Mouse (Mus musculus) right cerebral cortex, adult 18-20 months (tissue): ENCODE measurements around the gene Galc.
A peak's percentile ranks its signal among the peaks of the same experiment; 100 is the strongest.

Experiments used
- DNase-seq: peaks from one replicate; pipeline ENCODE4 v3.0.0; 2022; ENCODE audit warnings: mixed read lengths

The Galc gene

DNA sequence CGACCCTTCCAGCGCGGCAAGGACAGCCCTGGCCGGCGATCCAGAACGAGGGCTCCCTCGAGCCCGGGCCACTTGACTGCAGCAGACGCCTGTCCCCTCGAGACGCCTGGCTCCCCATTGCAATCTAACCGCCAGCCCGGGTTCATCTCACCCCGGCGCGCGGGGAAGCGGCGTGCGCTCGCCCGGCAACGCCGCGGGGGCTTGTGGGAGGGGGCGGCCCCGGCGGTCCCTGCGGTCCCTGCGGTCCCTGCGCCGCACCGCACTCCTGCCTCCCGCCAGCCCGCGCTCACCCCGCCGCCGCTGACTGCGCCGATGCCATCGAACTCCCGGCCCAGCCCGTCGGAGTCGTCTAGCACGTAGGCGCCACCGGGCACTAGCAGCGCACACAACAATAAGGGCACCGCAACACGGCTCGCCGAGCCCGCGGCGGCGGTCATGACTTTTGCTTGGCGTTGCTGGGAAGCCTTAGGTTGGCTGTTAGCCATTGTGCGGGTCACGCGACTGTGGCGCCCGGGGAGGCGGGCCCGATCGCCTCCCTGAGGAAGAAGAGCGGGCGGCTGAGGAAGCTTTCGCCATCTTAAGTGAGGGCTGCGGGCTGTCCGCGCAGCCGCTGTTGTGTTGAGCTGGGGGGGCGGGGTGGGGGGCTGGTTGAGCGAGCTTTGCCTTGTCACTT is at the start of gene Galc:
TSS of gene Galc (minus strand) at position 615 of the 673 bp plus-strand sequence.
- peak; percentile 90 for DNase-seq

DNA sequence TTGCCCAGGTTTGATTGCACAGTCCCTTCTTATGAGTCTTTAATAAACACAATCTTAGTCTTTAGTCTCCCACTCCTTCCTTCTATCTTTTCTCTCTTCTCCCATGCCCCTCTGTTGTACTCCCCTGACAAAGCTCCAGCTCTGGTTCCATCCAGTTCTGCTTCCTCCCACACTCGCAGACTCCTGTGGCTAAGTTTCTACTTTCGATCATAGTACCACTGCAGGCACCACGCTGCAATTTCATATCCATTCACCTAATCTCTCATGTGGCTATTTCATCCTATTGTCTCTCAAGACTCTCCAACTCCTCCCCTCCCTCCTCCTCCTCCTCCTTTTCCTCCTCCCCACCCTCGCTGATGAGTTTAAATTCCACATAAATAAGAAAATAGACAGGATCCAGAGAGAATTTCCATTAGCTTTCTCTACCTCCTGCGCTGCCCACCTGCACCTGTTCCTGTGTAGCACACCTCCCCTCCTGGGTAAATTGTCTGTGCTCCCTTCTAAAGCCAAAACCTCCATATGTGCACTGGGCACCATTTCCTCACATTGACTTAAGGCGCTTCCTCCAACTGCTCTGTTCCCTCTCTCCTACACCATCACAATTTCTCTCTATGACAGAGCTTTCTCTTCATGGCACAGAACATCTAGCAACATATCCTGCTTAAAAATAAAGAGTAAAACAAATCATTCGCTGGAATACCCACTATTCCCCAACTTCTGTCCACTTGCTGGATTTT is 48.1 kb upstream of the Galc start:
- peak; percentile 13 for DNase-seq

DNA sequence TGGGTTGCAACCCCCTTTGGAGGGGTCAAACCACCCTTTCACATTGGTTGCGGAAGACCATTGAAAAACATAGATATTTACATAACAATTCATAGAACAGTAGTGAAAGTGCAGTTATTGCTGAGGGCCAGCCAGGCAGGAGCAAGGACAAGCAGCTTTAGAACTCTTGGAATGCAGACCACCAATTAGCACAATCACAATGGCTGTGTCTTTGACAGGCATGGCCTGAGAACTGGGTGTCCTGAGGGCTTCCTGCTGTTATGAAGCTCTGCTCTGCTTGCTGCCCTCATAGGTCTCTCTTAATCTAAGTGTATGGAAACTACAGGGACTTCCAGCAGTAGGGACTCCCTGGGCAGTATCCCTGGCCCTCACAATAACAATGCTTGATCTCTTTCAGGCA is 43.8 kb upstream of the Galc start:
- no peak for DNase-seq

DNA sequence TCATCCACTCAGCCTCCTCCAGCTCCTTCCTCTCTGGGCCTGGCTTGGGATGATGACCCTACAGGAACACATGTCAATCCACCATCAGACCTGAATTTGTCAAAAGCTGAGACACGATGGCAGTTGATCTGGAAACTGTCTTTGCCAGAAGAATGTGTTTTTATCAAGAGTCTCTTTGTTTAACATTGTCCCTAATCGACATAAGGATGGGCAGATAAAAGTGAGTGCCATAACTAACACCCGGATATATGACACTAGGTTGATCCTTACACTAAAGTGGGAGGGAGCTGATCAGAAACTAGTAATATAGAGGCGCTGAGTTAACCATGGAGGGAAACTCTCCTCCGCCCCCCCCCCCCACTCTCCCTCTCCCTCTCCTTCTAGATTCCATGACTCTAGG is 42.7 kb upstream of the Galc start:
- DNase-seq = no peak

DNA sequence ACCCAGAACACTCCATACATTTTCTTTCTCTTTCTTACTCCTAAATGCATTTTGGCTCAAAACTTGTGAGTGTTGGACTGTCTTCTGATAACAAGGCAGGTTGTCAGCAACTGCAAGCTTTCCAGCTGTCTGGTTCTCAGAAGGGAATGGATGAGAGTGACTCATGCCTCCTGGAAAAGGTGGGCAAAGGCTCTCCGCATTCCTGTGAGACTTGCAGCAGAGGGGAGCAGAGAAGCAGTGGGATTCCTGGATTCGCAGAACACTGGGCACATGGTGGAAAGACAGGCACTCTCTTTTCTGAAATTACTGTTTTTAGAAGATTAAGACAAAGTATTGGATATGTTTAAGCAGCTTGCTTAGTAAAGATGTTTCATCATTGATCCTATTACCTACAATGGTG is 35.0 kb upstream of the Galc start:
- peak; percentile 6 for DNase-seq

DNA sequence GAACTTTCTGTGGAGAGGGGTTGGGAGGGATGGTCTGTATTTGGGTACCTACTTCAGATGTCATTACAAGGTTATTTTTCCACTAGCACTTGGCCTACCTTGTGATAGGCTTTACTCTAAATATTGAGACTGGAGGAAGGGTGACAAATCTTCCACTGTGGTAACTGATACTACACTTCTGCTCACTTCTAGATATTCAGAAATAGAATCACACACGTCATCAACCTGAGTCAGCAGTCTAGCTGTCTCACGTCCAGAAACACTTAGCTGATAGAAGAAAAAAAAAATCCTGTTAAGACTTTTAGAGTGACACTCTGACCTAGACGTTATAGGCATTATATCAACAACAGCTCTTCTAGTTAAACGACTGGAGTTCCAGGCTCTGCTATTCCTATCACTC is 33.0 kb upstream of the Galc start:
- no peak for DNase-seq

DNA sequence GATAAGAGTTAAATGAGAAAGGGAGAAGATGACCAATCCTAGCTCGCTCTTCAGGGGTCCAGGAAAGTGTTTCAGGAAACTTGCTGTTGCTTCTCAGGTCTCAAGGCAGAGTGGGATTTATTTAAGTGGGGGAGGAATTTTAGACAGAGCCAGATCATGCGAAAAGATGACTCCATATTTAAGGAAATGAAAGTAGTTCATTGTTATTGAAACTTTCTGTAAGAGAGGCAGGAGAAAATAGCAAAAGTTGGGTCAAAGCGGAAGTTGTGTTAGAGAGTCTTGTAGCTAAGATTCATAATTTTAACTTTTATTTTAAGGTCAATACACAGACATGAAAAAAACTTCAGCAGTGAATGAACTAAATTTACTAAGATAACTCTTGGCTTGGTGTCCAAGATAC is 31.2 kb upstream of the Galc start:
- no peak for DNase-seq

DNA sequence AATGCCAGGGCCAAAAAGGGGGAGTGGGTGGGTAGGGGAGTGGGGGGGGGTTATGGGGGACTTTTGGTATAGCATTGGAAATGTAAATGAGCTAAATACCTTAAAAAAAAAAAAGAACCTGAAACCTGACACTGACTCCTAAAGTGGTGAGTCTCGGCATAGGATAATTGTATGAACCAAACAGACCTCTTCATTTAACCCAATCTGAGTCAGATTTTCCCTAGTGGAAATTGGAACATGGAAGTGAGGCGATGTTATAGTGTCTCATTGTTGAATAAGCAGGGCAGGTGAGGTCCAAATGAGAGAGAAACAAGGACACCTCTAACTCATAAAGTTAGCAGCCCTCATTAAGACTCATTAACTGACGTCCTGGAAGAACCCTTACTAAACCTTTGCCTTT is 25.2 kb upstream of the Galc start:
- DNase-seq = no peak

DNA sequence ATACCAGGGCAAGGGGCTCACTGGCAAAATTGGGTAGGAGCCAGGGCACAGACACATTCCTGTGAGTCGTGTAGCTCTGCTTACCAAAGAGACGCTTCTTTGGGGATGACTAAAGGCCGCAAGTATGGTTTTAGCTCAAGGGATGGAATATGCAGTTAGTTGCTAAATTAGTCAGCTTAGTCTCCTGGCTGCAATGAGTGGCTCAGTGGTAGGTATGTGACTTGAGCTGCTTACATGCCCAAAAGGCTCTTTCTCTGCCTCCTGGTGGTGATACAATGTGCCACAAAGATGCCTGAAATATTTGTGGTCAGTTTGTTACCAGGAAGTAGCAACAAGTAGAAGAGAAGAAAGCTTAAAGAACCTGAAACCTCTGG is 24.2 kb upstream of the Galc start:
- DNase-seq = no peak

DNA sequence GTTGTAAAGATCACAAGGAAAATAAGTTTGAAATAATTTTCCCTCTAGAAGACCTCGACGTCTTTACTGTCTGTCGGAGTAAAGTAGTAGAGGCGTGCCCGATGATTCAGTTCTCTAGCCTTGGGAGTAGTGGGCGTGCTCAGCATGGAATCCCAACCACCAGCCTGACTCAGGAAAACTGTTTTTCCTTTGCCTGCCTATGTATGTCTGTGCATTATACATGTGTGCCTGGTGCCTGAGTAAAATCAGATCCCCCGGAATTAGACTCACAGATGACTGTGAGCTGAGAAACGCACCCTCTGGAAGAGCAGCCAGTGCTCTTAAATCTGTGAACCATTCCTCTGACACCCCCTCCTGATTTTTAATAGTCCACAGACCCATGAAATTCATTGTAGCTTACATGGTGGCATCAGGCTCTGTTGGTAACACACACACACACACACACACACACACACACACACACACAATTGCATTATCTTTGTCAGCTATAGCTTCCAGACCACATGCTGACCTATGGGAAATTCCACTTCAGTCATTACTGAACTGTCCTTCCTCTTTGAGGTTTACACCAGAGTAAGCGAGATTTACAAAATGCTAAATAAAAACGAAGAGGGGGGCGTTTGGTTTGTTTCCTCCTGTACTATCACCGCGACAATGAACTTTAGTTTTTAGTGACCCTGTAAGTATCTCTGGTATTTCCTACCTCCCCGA is 23.7 kb upstream of the Galc start:
- peak; percentile 66 for DNase-seq

DNA sequence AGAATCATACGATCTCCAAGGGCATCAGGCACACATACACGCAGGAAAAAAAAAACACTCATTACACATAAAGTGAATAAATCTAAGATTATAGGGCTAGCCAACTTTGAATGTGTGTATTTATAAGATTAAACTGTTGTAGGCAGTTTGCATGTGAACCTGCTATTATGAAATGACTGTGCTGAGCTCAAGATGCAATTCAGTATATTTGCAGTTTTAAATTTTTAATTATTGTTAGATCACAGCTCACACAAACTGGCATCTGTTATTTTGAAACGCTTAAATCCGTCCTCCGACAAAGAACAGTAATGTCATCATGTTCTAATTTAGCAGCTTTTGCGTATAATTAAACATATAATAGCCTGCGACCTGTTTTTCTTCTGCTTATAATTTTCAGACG is 21.7 kb upstream of the Galc start:
- DNase-seq = no peak

DNA sequence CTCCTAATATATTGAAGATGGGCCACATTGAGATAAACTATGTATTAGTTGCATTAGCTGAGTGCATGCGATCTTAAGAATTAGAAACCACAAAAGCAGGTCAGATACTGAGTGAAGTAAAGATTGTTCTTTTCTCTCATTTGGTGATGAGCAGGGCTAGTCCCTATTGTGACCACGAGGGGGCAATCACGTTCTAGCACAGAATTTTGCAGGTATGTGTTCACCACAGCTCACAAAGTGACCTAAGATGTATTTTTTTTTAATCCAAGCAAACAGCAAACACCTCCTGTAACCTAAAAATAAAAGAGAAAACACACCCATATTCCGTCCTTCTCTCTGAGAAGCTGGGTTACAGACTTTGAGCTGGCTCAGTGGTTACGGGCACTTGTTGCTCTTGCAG is 21.3 kb upstream of the Galc start:
- peak; percentile 66 for DNase-seq

DNA sequence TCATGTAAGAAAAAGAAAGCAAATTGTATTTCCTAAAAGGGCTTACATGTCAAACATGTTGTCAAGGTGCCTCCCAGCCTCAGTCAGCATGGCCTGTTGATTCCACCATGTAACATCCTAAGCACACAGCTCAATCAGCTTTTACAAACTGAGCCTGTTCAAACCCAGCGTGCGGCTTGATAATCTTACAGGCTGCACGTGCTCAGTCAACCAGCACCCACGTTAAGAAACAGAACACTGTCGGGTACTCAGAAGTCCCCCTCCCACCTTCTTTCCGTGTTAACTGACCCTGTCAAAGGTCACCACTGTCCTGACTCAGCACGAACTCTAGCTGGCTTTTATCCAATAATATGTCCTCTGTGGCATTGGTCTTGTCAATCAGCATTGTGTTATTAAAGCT is 13.2 kb upstream of the Galc start:
- no peak for DNase-seq

DNA sequence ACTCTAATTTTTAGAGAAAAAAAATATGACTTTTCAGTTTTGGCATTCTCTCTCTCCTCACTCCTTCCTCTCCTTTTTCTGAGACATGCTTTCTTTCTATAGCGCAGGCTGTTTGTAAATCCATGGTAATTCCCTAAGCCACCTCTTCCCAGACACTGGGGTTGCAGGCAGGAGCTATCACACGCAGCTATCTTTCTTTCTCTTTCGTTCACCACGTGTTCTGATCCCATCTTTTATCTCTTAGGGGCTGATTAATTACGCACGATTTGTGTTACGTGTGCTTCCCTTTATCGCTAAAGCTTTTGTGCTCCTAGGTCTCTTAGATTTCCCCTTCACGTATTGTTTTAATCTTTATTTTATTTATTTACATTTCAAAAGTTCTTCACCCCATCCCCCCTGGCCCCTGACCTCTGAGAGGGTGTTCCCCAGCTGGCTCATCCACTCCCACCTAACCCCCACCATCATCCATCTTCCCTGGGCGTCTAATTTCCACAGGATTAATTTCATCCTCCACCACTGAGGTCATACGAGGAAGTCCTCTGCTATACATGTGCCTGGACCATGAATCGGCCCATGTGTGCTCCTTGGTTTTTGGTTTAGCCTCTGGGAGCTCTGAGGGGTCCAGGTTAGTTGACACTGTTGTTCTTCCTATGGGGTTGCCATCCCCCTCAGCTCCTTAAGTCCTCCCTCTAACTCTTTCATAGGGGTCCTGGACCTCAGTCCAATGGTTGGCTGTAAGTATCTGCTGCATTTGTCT is 11.7 kb upstream of the Galc start:
- DNase-seq = no peak

DNA sequence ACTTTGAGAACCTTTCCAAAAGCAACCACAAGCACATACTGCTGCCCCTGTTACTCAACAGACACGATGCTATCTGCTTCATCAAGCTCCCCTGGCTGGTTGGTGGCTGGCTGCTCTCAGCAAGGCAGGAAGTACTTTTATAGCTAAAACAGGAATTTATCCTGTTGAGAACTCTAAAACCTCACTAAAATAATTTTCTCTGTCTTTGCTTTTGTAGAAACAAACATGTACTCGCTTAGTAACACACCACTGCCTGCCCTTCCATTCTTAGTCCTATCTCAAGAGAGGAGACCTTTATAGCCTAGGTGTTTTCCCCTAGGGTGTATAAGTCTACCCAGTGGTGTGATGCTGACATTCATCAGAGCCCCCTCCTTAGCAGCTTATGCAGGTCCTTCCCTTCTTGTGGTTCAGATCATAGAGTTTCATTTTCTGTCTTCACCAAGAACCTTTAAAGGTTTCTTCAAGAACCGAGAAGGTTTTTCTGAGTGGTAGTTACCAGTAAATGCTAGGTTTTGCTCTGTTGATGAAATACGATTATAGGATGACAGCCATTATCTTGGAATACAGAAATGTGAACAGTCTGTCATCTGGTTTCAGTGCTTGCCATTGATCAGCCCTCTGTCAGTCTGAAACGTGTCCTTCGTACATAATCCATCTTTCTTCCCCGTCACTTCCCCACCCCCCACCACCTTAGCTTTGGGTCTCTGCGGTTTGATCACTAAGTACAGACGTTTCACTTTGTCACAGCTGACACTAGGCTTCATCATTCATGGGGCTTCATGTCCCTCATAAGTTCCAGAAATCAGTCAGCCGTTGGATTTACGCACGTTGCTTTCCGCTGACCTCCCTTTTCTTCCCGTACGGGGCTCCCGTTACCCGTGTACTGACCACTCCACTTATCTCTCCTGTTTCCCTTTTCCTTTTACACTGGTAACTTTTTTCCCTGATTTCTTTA is 10.8 kb upstream of the Galc start:
- DNase-seq = no peak

DNA sequence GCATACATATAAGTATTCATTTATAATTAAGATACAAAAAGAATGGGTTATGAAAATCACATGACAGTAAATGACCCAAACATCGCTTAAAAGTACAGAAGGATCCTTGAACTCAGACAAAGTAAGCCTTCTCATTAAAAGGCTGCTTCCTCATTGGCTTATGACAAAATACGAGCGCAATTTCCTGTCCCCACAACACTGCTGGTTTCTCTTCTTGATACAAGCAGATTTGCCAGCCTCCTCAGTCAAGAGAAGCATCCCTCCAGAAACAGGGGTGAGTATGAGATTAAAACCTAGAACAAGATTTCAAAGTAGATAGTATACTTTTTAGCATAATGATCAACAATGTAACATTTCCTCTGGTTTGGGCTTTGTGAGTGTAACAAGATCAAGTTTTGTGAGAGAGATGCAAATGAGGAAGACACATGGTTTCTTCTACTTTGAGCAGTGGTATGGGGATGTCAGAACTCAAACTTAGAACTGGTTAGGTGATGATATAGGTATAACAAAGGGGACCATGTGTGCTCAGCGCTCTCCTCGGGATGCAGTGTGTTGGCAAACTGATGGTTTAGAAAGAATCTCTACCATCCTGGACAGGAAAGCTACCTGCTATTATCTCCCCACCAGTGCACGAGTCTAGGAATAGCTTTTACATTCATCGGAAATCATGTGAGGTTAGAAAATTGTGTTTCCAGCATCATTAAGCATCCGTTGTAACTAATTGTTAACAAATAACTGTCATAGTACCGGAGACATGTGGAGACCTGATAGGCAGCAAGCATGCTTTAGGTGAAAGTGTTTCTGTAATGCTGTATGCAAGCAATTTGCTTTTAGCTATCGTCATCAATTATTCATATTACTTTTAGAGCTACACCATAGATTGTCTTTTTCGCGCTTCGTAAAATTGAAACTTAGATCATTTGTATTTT is 9.4 kb upstream of the Galc start, which contains the start of gene Gpr65:
TSS of gene Gpr65 (plus strand) at position 195 of the 929 bp plus-strand sequence.
- no peak for DNase-seq

DNA sequence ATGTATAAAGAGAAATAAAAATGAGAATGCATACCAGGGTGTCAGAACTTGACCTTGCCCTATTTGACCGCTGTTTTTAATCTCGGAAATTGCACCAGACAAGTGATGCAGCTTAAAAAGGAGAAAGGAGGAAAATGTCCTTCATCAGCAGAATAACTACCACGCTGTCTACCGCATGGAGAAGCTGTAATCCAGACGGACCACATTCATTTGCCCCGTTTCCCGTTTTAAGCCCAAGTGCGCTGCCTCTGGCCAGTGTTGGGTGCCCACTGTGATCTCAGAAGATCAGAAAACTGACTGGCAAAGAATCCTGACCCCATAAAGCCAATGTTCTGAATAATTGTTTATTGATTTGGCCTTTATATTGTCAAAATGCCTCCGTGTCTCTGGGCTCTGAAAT is 6.4 kb upstream of the Galc start:
- DNase-seq = no peak

DNA sequence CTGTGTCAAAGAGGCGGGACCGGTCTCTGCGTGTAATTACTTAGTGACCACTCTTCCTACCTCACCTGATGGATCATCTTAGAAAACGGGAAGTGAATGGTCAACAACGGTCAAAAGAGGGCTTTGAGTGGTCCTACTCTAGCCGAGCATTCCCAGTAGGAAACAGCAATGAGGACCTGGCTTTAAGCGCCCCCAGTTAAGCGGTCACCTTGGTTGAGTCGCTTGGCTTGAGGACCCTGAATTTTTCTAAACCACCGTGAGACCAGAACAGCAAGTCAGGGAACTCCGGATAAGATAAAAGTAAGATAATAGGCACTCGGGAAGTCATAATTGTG is 226 bp upstream of the Galc start:
- no peak for DNase-seq

DNA sequence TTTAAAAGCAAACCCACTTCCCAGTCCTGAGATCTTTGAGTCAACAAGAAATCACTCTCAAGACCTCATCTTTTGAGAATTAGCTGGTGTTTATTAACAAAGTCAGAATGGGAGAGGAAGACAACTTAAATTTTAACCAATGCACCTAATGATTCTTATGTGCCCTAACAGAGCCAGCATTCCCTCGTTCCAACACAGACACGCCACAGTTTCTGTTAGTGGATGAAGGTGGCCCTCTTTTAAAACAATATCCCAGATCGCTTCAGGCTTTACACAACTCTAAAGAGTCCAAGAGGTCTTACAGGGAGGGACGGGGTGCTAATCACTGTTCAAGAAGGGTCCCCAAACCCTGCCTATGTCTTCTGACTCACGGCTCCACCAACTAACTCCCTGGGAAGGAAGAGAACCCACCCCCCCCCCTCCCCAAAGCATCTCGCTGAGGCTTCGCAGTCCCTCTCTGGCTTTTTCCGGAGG is 851 bp downstream of the Galc start:
- no peak for DNase-seq

DNA sequence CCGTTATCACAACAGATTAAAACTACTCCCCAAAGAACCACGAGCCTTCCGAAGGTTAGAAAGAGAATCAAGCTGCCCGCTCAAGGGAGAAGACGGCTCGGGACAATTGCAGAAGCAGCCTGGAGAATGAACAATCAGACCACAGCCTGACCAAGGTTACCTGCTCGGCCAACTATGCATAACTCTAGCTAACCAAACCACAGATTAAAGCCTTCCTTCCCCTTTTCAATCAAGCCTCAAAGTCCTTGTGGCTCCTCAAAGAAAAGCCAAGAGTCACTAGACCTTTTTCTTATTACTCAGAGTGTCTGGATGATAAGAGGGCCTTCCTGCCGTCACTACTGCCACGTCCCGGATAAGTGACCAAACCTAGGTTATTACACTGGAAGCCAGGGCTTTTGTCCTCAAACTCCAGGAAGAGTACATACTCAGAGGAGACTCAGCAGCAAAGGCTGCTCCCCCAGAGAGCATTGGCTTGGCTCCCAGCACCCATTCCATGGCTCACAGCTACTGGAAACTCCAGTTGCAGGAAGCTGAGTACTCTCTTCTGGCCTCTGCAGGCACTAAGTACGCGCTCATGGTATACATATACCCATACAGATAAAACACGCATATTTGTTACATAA is 3.8 kb downstream of the Galc start:
- no peak for DNase-seq

DNA sequence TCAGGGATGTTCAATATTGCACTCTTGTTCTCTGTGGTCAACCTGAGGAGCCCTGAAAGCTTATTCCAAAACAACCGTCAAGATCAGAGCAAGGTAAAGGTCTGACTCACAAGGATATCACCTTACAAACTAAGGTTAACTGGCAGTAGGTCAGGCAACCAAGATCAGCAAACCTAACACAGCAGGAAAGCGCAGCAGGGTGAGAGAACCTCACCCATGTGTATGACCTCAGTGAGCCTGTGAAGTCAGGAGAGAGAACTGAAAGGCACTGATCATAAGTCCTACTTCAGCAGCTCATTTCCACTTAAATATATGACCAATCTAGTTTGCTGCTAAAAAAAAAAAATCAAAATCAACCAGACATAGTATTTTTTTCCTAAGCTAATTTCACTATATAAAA is 6.8 kb downstream of the Galc start:
- no peak for DNase-seq
